Mouse (Mus musculus): ENCODE measurements at regions not wholly inside any gene's neighbourhood (a gene's known extent, or its start where the extent isn't known, plus 50 kb on each side); places are given as distances from the start of the nearest gene placed in this dataset.
"Not testable (repeated sequence)": the region's sequence is repeated elsewhere in the genome, so short reads cannot be mapped to it uniquely, and the experiment has no call there.

DNA sequence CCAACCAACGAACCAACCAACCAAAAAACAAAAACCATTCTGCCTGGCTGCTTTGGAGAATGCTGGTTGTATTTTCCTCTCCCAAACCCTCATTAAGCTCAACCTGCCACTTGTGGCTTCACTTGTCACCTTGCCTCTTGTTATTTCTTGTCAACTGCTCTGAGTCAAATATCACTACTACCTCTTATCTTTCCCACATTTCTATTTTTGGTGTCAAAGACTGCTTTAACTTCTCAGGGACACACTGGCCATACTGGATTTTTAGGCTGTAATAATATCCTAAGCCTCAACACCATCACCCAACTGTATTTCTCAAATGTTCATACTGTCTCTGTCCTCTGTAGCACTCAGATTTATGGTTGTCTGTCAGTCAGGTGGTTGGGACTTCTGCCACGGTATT, 181.4 kb upstream of the Arhgap42 start:
- H3K4me3 ChIP-seq (ENCODE audit: low read length) = no peak overlapping the region
- no peaks in the 10 kb centered on the region for H3K4me1 ChIP-seq (ENCODE audit: insufficient read depth, low read length)
- H3K4me2 ChIP-seq (ENCODE audit: low read depth, low read length) = no peak overlapping the region
- WGBS = 86% methylated on average over 2 of the region's 2 CpGs
- H3K9ac ChIP-seq (replicated peaks; ENCODE audit: low read length) = no peak overlapping the region
- TF ChIP-seq CTCF (IDR thresholded peaks at IDR 0.05; ENCODE audit: low read depth) = no peak
- ATAC-seq = no peak
- H3K9me3 ChIP-seq (ENCODE audit: low read length) = no peaks in the 10 kb centered on the region
- H3K36me3 ChIP-seq (ENCODE audit: insufficient read depth, low read length) = no peaks in the 10 kb centered on the region
- no peaks in the 10 kb centered on the region for H3K27me3 ChIP-seq (ENCODE audit: insufficient read depth, low read length)
- no peak overlapping the region for H3K27ac ChIP-seq
- no peak for DNase-seq (ENCODE audit: low spot score)

DNA sequence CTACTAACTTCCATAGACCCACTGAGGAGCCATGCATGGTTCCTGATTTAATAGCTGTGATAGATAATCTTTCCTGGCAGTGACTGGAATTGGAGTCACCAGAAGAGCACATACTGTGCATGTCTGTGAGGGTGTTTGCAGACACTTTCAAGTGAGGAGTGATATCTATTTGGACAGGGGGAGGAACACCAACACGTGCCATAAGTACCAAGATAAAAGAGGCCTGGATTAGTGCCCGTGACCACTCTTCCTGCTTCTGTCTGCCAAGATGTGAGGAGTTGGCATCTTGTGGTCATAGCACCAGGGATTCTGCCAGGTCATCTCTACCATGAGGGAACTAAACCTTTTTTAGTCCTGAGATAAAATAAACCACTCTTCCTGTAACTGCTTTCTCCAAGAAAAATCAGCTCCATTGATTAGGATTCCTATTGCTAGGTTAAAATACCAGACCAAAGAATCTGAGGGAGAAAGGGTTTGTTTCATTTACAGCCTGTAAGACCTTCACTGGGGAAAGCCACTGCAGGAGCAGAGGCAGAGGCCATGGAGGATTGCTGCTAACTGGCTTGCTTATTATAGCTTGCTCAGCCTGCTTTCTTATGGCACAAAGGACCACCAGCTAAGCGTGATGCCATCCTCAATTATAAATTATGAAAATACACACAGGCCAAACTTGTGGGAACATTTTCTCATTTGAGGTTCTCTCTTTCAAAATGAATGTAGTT, 173.7 kb upstream of the Arhgap42 start:
- H3K9ac ChIP-seq (replicated peaks; ENCODE audit: low read length) = no peak overlapping the region
- no peaks in the 10 kb centered on the region for H3K27me3 ChIP-seq (ENCODE audit: insufficient read depth, low read length)
- H3K36me3 ChIP-seq (ENCODE audit: insufficient read depth, low read length) = no peaks in the 10 kb centered on the region
- no peak overlapping the region for H3K27ac ChIP-seq
- peak; percentile 43 for DNase-seq (ENCODE audit: low spot score)
- peak; percentile 51 for ATAC-seq
- no peaks in the 10 kb centered on the region for H3K4me1 ChIP-seq (ENCODE audit: insufficient read depth, low read length)
- no peaks in the 10 kb centered on the region for H3K9me3 ChIP-seq (ENCODE audit: low read length)
- H3K4me2 ChIP-seq (ENCODE audit: low read depth, low read length) = no peak overlapping the region
- 43% methylated on average over 3 of the region's 3 CpGs for WGBS
- no peak for TF ChIP-seq CTCF (IDR thresholded peaks at IDR 0.05; ENCODE audit: low read depth)
- no peak overlapping the region for H3K4me3 ChIP-seq (ENCODE audit: low read length)

DNA sequence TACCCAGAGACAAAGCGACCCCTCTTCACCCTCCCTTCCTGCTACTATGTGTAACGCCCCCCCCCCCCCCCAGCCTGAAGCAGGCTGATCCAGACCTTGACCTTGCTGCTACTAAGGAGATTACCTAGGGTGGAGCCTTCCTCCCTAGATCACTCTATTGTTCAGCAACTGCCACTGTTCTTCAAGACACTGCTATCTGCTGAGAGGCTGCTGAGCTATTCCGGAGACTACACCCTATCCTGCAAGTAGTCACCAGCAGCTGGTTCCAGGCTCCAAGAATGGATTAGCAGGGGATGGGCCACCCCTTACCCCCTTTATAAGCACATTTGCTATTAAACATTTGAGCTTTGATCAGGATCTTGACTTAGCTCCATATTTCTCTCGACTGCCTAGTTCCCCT, 155.3 kb upstream of the Arhgap42 start:
- not testable (repeated sequence) for H3K36me3 ChIP-seq (ENCODE audit: insufficient read depth, low read length); ATAC-seq; H3K9ac ChIP-seq (replicated peaks; ENCODE audit: low read length); H3K4me1 ChIP-seq (ENCODE audit: insufficient read depth, low read length); H3K9me3 ChIP-seq (ENCODE audit: low read length); H3K4me3 ChIP-seq (ENCODE audit: low read length); DNase-seq (ENCODE audit: low spot score); H3K4me2 ChIP-seq (ENCODE audit: low read depth, low read length); H3K27ac ChIP-seq; H3K27me3 ChIP-seq (ENCODE audit: insufficient read depth, low read length)
- 74% methylated on average over 4 of the region's 4 CpGs for WGBS

DNA sequence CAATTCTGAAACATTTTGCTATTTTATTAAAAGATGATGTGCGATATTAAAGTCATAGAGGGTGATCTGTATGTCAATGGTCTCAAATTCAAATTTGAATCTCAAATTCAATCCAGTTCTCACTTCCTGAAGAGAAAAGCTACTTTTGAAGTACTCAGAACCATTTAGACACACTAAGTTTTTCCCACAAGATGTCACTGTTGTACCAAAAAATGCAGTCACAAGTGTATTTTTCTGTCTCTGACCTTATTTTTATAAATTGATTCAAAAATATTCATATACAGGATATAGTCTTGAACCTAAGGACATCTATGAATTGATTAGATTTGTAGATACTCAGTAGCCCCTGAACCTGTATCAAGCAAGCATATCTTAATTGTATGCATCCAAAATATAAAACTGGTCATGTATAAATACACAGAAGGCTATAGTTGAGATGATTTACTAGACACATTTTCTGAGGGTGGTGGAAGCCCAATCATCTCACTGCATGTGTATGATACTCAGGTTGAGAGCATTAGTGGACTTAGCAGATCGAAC, 137.8 kb upstream of the Arhgap42 start:
- WGBS = 78% methylated on average over 2 of the region's 2 CpGs
- DNase-seq (ENCODE audit: low spot score) (peak; percentile 76), ATAC-seq (peak; percentile 38; the same call in 1 of the 2 replicates)
- Histone ChIP-seq H3K27ac (no peak overlapping the region), H3K4me3 (ENCODE audit: low read length) (no peak overlapping the region), H3K9ac (replicated peaks; ENCODE audit: low read length) (no peak overlapping the region), H3K27me3 (ENCODE audit: insufficient read depth, low read length) (no peaks in the 10 kb centered on the region), H3K36me3 (ENCODE audit: insufficient read depth, low read length) (no peaks in the 10 kb centered on the region), H3K4me1 (ENCODE audit: insufficient read depth, low read length) (no peaks in the 10 kb centered on the region), H3K9me3 (ENCODE audit: low read length) (no peaks in the 10 kb centered on the region), H3K4me2 (ENCODE audit: low read depth, low read length) (no peak overlapping the region)
- peak; percentile 67 for TF ChIP-seq CTCF (IDR thresholded peaks at IDR 0.05; ENCODE audit: low read depth)

DNA sequence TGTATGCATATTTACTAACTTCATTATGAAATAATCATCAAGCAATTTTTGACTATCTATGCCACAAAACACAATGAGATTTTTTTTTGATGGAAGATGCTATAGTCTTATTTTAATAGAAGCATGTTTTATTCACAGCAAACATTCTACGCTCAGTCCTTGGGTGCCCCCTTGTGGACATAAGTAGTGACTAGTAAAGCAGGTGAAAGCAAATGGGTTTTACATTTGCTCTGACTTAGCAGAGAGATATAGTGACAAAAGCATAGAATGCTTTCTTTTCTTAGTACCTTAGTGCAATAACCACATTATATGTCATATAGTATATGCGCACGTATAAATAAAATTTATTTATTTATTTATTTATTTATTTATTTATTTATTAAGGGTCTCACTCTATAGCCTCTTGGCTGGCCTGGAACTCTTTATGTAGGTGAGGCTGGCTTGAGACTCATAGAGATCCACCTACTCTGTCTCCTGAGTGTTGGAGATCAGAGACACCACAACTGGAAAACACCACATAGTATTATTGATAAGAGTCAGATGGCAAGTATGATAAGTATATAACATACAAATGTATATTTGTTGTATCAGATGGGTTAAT, 136.5 kb upstream of the Arhgap42 start:
- no peak overlapping the region for H3K27ac ChIP-seq
- peak; percentile 91 for TF ChIP-seq CTCF (IDR thresholded peaks at IDR 0.05; ENCODE audit: low read depth)
- no peak overlapping the region for H3K4me2 ChIP-seq (ENCODE audit: low read depth, low read length)
- no peak overlapping the region for H3K9ac ChIP-seq (replicated peaks; ENCODE audit: low read length)
- H3K9me3 ChIP-seq (ENCODE audit: low read length) = no peaks in the 10 kb centered on the region
- H3K4me1 ChIP-seq (ENCODE audit: insufficient read depth, low read length) = no peaks in the 10 kb centered on the region
- H3K4me3 ChIP-seq (ENCODE audit: low read length) = no peak overlapping the region
- DNase-seq (ENCODE audit: low spot score) = peak; percentile 93
- ATAC-seq = peak; percentile 71
- WGBS = 19% methylated on average over 3 of the region's 3 CpGs
- H3K27me3 ChIP-seq (ENCODE audit: insufficient read depth, low read length) = no peaks in the 10 kb centered on the region
- no peaks in the 10 kb centered on the region for H3K36me3 ChIP-seq (ENCODE audit: insufficient read depth, low read length)

DNA sequence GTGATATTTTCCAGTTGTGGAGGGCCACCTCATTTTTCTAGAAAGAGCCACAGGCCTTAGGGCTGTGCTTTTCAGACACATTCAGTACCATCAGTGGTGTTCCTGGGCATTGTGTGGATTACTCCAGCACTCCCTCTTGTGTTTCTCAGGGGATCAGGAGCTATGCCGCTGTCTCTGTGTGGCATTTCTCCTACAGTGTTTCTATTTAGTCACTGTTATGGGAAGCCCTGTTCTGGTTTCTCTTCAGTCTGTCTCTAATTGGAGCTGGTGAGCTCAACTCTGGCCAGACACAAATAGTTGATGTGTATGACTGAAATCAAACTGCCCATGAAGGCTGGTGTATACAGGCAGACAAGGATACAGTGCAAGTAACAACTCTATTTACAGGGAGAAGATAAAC, 133.7 kb upstream of the Arhgap42 start:
- peak; percentile 63 for TF ChIP-seq CTCF (IDR thresholded peaks at IDR 0.05; ENCODE audit: low read depth)
- Histone ChIP-seq H3K36me3 (ENCODE audit: insufficient read depth, low read length) (no peaks in the 10 kb centered on the region), H3K27me3 (ENCODE audit: insufficient read depth, low read length) (no peaks in the 10 kb centered on the region), H3K4me1 (ENCODE audit: insufficient read depth, low read length) (no peaks in the 10 kb centered on the region), H3K4me3 (ENCODE audit: low read length) (no peak overlapping the region), H3K27ac (no peak overlapping the region), H3K4me2 (ENCODE audit: low read depth, low read length) (no peak overlapping the region), H3K9me3 (ENCODE audit: low read length) (no peaks in the 10 kb centered on the region), H3K9ac (replicated peaks; ENCODE audit: low read length) (no peak overlapping the region)
- ATAC-seq (no peak), DNase-seq (ENCODE audit: low spot score) (peak; percentile 27)
- WGBS = 43% methylated on average over 1 of the region's 1 CpGs

DNA sequence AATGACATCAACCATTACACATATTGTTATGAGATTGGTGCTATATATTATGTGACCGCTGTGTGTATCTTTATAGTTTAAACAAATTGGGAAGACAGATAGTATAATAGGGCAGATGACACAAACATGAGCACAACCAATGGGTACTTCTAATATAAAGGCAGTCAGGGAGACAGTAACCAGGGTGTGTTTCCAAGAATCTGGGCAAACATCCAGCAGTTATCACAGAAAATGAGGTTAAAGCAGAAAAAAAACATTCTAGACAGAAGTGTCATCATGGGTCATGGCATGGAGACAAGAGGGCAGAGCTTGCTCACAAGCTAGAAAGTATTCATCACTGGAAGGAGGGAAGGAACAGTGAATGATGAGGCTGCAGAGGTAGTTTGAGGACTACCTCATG, 129.8 kb upstream of the Arhgap42 start:
- Histone ChIP-seq H3K4me2 (ENCODE audit: low read depth, low read length) (no peak overlapping the region), H3K9me3 (ENCODE audit: low read length) (no peaks in the 10 kb centered on the region), H3K27ac (no peak overlapping the region), H3K36me3 (ENCODE audit: insufficient read depth, low read length) (no peaks in the 10 kb centered on the region), H3K9ac (replicated peaks; ENCODE audit: low read length) (no peak overlapping the region), H3K27me3 (ENCODE audit: insufficient read depth, low read length) (no peaks in the 10 kb centered on the region), H3K4me3 (ENCODE audit: low read length) (no peak overlapping the region), H3K4me1 (ENCODE audit: insufficient read depth, low read length) (no peaks in the 10 kb centered on the region)
- no peak for TF ChIP-seq CTCF (IDR thresholded peaks at IDR 0.05; ENCODE audit: low read depth)
- DNase-seq (ENCODE audit: low spot score) (no peak), ATAC-seq (no peak)
- WGBS = 71% methylated on average over 1 of the region's 1 CpGs

Data from hindbrain, postnatal 0 days (tissue).